Mouse (Mus musculus) heart, embryonic 11.5 days (tissue): ENCODE measurements around the gene Hlcs. TPM values are rescaled to one million over a fixed set of nuclear protein-coding genes. Genes with fewer than 3 reads are reported as not detected.

Source experiments
- ATAC-seq: fragments of 200-750 bp; cut with Nextera tagmentation; replicated peaks from 2 replicates; pipeline ENCODE4 v1.8.0; 2017; ENCODE audit warnings: moderate library complexity; ENCODE audit not compliant: insufficient number of reproducible peaks, low FRiP score, low TSS enrichment
- H3K27ac ChIP-seq: fragments of 300-500 bp; sonication (generic); 2 replicates; pipeline ENCODE4 v1.5.1; 2014; ENCODE audit warnings: mild to moderate bottlenecking, low read depth, low read length
- H3K27me3 ChIP-seq: fragments of 300-500 bp; sonication (generic); 2 replicates; pipeline ENCODE4 v1.6.1; 2014; ENCODE audit warnings: mild to moderate bottlenecking, low read length, mixed read lengths; ENCODE audit not compliant: control insufficient read depth, insufficient read depth
- H3K36me3 ChIP-seq: fragments of 300-500 bp; sonication (generic); 2 replicates; pipeline ENCODE4 v1.6.1; 2014; ENCODE audit warnings: mild to moderate bottlenecking, low read length, moderate library complexity, mixed read lengths; ENCODE audit not compliant: control insufficient read depth, insufficient read depth
- H3K4me1 ChIP-seq: fragments of 300-500 bp; sonication (generic); 2 replicates; pipeline ENCODE4 v1.6.1; 2014; ENCODE audit warnings: low read length; ENCODE audit not compliant: control insufficient read depth, insufficient read depth
- H3K4me2 ChIP-seq: fragments of 300-500 bp; sonication (generic); 2 replicates; pipeline ENCODE4 v1.6.1; 2014; ENCODE audit warnings: mild to moderate bottlenecking, moderate library complexity
- H3K4me3 ChIP-seq: fragments of 300-500 bp; sonication (generic); 2 replicates; pipeline ENCODE4 v1.5.1; 2014; ENCODE audit warnings: low read depth, low read length
- H3K9ac ChIP-seq: fragments of 300-500 bp; sonication (generic); 2 replicates; pipeline ENCODE4 v1.6.1; 2014; ENCODE audit warnings: mild to moderate bottlenecking, low read depth, low read length, moderate library complexity
- H3K9me3 ChIP-seq: fragments of 300-500 bp; sonication (generic); replicated peaks from 2 replicates; pipeline ENCODE4 v1.6.1; 2016; ENCODE audit warnings: low read length; ENCODE audit not compliant: control insufficient read depth
- WGBS: fragments of 180-500 bp; shearing (Covaris S2); extraction: QIAGEN DNeasy Blood & Tissue Kit; methylation state at CpG from one replicate; pipeline ENCODE4 v1.1.7; 2014; ENCODE audit not compliant: insufficient replicate concordance; 5-methylcytosine and 5-hydroxymethylcytosine counted together
- polyA plus RNA-seq: library from polyadenylated mRNA; unstranded; fragments of >200 nt; fragmentation: Nextera tagmentation; extraction: Ambion mirVana; gene quantifications from 2 replicates; pipeline ENCODE4 v1.2.1, GENCODE M21; 2014

Gene Hlcs
- polyA plus RNA-seq, 1 experiment from 2014 or later, result 7.7 TPM

DNA sequence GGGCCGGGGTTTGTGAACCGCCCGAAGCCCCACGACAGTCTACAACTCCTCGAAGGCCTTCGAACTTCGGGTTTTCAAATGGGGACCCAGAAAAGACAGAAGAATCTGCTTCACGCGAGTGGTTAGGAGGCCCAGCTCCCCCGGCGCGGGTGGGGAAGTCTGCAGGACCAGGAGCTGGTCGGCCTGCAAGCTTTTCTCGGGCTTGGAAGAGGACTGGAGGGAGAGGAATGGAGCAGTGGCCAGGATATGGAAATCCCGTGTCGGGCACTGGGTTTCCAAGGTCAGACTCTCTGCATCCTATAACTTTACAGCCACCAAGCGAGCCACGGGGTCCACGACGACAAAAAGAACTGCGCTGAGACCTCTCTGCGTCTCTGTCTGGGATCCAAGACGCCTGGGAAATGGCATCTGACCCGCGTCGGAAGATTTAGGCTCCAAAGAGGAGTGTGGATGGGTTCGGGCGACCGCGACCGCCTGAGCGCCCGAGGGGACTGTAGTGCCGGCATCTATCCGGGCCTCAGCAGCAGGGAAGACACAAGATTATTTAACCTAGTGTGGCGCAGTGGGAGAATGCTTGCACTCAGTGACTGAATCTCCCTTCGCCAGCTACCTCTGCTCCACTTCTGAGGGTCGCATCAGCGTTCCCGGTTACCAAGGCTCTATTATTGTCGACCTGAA is 229.4 kb downstream of the Hlcs start:
- no peak overlapping the region for H3K4me3 ChIP-seq
- H3K4me2 ChIP-seq, result no peak overlapping the region
- H3K27ac ChIP-seq, result no peak overlapping the region
- peaks cover 98% of the 10 kb centered on the region for H3K27me3 ChIP-seq
- no peaks in the 10 kb centered on the region for H3K36me3 ChIP-seq
- ATAC-seq, result no peak
- H3K9me3 ChIP-seq, result no peaks in the 10 kb centered on the region
- no peak overlapping the region for H3K9ac ChIP-seq
- H3K4me1 ChIP-seq, result peaks cover 18% of the 10 kb centered on the region
- WGBS, result 1% methylated on average over 41 of the region's 41 CpGs

DNA sequence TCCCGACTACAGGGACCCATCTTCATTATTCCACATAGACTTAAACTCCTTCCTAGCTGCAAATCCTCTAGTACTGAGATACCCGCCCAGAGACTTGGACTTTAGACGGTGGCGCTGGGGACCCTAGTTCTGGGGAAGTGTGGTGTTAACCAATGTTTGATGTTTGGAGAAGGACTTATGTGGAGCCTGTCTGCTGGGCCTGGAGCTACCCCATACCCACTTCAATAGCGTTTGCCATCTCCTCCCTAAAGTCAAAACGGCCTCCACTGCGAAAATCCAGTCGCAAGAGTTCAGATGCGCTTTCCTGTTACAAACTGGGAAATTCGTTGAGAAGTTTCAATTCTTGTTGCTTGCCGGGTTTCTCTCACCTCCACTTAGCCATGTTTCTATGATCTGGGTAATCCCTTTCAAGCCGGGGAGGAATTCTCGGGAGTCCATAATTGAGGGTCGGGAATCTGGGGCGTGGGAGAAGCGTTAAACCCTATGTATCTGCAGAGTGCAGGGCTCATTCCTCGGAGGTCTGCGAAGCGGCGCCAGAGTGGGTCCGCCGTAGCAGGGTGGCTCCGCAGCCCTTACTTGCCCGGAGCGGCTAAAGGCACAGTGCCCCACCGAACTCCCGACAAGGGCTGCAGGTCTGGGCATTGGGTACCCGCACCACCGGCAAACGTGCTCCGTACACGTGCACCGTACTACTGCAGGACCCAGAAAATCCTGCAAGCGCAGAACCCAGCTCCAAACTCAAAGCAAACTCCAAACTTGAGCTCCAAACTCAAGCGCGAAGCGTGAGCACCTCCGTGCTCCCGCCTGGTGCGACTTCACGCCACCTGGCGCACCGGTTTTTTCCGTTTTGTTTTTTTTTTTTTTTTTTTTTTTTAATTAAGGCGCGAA is 230.2 kb downstream of the Hlcs start:
- no peak overlapping the region for H3K4me2 ChIP-seq
- H3K9ac ChIP-seq, result no peak overlapping the region
- H3K4me1 ChIP-seq, result peaks cover 18% of the 10 kb centered on the region
- no peak overlapping the region for H3K4me3 ChIP-seq
- peaks cover 96% of the 10 kb centered on the region for H3K27me3 ChIP-seq
- 1% methylated on average over 46 of the region's 46 CpGs for WGBS
- H3K36me3 ChIP-seq, result no peaks in the 10 kb centered on the region
- ATAC-seq, result no peak
- no peak overlapping the region for H3K27ac ChIP-seq
- H3K9me3 ChIP-seq, result no peaks in the 10 kb centered on the region

DNA sequence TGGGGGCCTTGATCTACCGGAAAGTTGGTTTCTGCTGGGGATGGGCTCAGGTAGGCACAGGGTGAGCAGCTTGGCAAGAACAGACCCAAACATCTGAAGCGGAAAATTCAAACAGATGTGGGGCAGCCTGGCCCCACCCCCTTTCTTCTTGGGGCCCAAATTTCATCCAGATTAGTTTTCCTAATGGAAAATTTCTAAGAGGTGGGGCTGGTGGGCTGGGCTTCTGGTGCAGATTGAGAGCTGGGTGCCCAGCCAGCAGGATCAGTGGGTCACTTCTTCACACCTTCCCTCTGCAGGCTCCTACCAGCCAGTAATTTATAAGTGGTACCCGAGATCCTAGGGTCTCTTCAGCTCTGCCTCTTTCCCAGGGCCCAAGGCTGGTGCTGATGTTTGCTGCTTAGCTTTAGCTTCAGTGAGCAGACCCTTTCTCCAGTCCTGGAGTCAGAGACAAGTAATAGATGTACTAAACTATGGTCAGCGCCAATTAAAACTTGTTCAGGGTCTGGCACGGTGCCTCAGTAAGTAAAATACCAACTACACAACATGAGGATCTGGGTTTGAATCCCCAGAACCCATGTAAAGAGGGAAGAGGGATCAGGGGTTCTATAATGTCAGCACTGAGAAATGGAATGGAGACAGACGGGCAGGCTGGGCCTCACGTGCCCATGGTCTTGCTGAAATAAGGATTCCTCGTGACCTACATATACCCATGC is 231.2 kb downstream of the Hlcs start:
- Histone ChIP-seq H3K9ac (no peak overlapping the region), H3K27ac (no peak overlapping the region), H3K36me3 (no peaks in the 10 kb centered on the region), H3K9me3 (no peaks in the 10 kb centered on the region), H3K4me1 (peaks cover 18% of the 10 kb centered on the region), H3K4me2 (no peak overlapping the region), H3K4me3 (no peak overlapping the region), H3K27me3 (peaks cover 96% of the 10 kb centered on the region)
- 6% methylated on average over 8 of the region's 8 CpGs for WGBS
- ATAC-seq, result no peak

DNA sequence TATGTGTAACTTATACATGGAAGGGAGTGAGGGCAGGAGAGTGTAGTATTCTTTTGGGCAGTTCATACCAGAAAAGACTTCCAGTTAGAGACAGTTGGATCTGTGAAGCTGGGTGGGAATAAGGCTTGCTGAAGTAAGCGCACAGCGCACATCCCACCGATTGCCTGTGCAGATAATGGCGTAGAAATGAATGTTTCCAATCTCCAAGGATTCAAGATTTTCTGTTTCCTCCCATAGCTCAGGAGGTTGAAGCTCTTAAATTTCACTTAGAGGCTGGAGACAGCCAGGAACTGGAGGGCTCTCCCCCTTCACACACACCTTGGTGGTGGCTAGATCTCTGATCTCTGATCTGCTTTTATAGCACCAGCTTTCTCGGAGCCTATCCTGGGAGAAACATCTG is 231.8 kb downstream of the Hlcs start:
- no peaks in the 10 kb centered on the region for H3K36me3 ChIP-seq
- WGBS, result 15% methylated on average over 5 of the region's 5 CpGs
- H3K9ac ChIP-seq, result no peak overlapping the region
- H3K27ac ChIP-seq, result no peak overlapping the region
- no peaks in the 10 kb centered on the region for H3K9me3 ChIP-seq
- H3K4me3 ChIP-seq, result no peak overlapping the region
- H3K4me2 ChIP-seq, result no peak overlapping the region
- H3K4me1 ChIP-seq, result peaks cover 18% of the 10 kb centered on the region
- peaks cover 96% of the 10 kb centered on the region for H3K27me3 ChIP-seq
- ATAC-seq, result no peak

DNA sequence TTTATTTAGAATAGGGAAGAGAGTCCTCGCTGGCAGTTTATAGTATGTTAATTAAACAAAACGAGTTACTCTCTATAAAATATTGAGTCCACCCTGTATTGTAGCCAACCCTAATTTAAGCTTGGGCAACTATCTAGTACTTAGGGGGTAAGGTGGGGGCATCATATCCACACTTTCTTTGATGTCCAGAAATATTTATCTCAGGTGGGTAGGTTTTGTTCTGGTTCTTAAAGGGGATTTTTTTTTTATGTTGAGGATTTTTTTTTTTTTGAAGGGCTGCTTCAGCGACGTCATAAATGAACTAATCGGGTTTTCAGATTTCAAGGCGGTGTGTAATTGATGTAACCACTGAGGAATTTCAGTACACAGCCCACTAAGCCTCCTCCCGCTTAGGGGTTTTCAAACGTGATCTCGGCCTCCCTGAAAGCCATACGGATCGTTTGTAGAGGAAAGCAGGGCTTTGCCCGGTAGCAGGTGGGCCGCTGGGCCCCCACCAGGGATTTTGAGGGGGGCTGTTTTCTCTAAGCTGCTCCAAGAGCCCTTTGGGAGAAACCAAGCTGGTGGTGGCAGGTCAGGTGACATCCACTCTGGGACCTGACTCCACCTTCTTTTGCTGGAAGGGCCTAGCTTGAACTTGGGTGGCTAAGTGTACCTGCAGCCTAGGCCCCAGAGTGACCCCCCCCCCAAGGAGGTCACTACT is 233.4 kb downstream of the Hlcs start:
- ATAC-seq, result no peak

DNA sequence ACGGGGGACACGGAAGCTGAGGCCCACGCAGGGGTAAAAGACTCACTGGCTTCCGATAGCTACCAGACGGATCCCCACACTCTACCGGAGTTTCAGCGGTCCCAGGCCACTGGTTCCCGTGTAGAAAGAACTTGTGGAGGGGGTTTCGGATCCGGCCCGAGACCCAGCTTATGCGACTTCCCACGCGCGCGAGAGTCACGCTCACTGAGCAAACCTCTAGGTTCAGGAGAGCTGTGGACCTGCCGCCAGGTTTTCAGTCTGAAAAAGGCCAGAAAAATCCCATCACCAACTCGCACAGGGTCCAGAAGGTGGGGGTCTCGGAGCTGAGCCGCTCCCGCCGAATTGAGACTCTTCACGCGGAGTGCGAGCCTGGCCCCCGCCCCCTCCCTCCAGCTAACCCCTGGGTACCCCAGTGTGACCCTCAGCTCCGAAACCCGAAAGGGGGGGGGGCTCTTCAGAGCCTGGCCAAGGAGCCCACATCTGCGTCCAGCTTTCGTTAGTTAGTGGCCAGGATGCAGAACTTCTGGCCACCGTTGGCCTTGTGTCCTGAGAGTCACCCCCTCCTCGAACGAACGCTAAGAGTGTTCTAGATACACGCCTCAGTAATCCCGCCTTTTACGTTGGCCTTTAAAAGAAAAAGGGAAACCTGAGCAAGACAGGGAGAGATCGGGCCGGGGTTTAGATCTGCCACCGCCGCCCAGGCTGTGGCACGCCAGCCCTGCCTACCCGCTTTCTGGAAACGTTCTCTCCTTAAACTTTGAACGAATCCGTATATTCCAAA is 234.1 kb downstream of the Hlcs start:
- Histone ChIP-seq H3K9ac (no peak overlapping the region), H3K9me3 (no peaks in the 10 kb centered on the region), H3K36me3 (no peaks in the 10 kb centered on the region), H3K27ac (no peak overlapping the region), H3K4me2 (no peak overlapping the region; the same call in none of the 2 replicates), H3K4me1 (peaks cover 3% of the 10 kb centered on the region; the same call in 1 of the 2 replicates), H3K27me3 (peaks cover 90% of the 10 kb centered on the region), H3K4me3 (no peak overlapping the region)
- ATAC-seq, result no peak
- WGBS, result 1% methylated on average over 47 of the region's 47 CpGs

More for the DNA sequence above, 233.4 kb downstream of the Hlcs start:
- no peaks in the 10 kb centered on the region for H3K9me3 ChIP-seq
- no peak overlapping the region for H3K9ac ChIP-seq
- no peaks in the 10 kb centered on the region for H3K36me3 ChIP-seq
- peaks cover 9% of the 10 kb centered on the region for H3K4me1 ChIP-seq
- no peak overlapping the region for H3K4me3 ChIP-seq
- H3K27ac ChIP-seq, result no peak overlapping the region
- WGBS, result 4% methylated on average over 13 of the region's 13 CpGs
- H3K4me2 ChIP-seq, result no peak overlapping the region
- peaks cover 97% of the 10 kb centered on the region for H3K27me3 ChIP-seq
